Mouse (Mus musculus) E14TG2a.4 (cell line): Measurements from ENCODE around the gene Cmip.

Experiments used
- CTCF ChIP-seq: conservative IDR thresholded peaks from 2 replicates; pipeline ENCODE4 v1.5.1; 2014; ENCODE audit warnings: low read length
- NANOG ChIP-seq: IDR thresholded peaks from 2 replicates; pipeline ENCODE4 v1.6.1; 2014; ENCODE audit warnings: borderline replicate concordance, low read length, mixed read lengths

DNA sequence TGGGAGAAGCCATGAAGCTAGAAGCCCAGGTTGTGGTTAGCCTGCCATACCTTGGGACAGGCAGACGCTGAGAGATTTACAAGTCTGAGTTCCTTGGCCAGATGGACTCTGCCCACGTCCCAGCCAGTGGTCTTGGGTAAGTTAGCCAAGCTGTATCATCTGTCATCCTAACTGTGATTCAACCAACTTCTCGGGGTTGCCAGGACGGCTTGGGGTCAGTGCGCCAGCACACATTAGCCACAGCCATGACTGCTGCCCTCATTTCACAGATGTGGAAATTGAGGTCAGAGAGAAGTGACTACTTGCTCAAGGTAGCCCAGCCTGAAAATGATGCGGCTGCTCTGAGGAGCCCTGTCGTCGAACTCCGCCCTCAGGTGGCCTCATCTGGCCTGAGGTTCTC is 68.0 kb downstream of the Cmip start:
- TF ChIP-seq CTCF (no peak), NANOG (no peak)
